Mouse (Mus musculus): ENCODE results near the gene Gm4767. TPM values are rescaled to one million over a fixed set of nuclear protein-coding genes. Genes with fewer than 3 reads are reported as not detected.
"Not testable (repeated sequence)": the region's sequence is repeated elsewhere in the genome, so short reads cannot be mapped to it uniquely, and the experiment has no call there.

The Gm4767 gene
- total RNA-seq (2021) = 1 to 10 TPM; 2.3 to 2.9 TPM

DNA sequence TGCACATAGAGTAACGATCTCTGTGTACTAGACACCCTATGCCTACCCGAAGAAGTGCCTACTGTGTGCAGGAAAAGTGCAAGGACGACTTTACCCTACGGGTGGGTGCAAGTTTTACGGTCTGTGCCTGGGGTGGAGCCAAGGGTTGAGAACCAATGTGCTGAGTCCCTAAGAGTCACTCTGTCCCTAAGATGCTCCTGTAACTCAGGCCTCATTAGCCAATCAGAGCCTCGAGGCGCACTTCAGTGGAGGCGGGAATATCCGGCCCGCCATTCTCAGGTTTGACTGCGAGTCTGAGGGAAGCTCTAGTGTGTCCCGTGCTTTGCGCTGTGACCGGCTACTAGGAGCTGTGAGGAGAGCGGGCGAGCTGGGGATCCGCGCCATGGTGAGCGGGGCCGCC lies at the start of gene Gm4767:
TSS of gene Gm4767 (plus strand) at position 288 of the 400 bp plus-strand sequence.
- DNase-seq (ENCODE audit: low spot score in 2 of 2) = peak; percentile 1 to 4
- intact Hi-C loops (cut with DNase I) = not testable (repeated sequence)

- DNase-seq (ENCODE audit: low spot score in 2 of 2); intact Hi-C loops (cut with DNase I): not testable (repeated sequence)
Measured at GRCm38 (mm10) chr10:81770506-81771403, 41.2 kb upstream of the Gm4767 start, which contains the start of gene Gm3055. TSS of gene Gm3055 (minus strand) at chr10:81771161.

GRCm38 (mm10) chr10:81771404-81771777 lies 40.6 kb upstream of the Gm4767 start:
- intact Hi-C loops (cut with DNase I); DNase-seq (ENCODE audit: low spot score in 2 of 2): not testable (repeated sequence)

DNA sequence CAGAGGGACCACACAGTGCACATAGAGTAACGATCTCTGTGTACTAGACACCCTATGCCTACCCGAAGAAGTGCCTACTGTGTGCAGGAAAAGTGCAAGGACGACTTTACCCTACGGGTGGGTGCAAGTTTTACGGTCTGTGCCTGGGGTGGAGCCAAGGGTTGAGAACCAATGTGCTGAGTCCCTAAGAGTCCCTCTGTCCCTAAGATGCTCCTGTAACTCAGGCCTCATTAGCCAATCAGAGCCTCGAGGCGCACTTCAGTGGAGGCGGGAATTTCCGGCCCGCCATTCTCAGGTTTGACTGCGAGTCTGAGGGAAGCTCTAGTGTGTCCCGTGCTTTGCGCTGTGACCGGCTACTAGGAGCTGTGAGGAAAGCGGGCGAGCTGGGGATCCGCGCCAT lies 34.2 kb downstream of the Gm4767 start:
- intact Hi-C loops (cut with DNase I); DNase-seq (ENCODE audit: low spot score in 2 of 2): not testable (repeated sequence)

DNA sequence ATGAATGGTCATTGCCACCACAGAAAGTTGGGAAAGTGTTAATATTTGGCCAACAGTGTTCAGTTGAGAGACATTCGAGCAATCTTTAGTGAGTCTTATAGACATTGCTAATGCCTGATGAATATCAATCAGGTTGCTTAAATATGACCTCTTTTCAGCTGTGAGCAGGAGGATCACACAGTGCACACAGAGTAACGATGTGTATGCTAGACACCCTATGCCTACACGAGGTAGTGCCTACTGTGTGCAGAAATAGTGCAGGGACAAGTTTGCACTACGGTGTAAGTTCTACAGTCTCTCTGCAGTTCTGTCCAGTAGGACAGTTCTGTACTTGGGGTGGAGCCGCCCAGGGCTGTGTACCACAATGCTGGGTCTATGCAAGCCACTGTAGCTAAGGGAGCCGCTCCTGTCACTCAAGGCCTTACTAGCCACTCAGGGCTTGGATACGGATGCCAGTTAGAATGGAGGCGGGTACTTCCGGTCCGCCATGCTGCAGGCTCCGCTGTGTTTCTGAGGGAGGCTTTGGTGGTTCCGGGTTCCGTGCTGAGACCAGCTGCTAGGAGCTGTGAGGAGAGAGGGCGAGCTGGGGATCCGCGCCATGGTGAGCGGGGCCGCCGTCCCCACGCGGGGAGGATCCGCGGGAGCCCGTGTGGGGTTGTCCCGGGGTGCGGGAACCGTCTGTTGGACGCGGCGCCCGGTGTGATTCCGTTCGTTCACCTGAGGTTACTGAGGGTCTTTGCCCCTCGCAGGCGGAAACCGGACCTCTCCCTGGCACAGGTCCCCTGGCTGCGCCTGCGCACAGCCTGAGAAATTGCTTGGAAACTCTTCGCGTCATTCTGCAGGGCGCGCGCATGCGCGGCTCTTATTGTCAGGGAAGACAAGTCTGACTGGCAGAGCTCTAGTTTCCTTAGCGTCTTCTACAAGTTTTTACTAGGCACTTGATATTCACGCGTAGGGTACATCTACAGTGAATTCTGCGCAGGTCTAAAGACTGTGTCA lies 51.7 kb downstream of the Gm4767 start, which contains the start of gene Gm32687:
TSS of gene Gm32687 (plus strand) at position 526 of the 999 bp plus-strand sequence.
- peak; percentile 1 to 2 for DNase-seq (ENCODE audit: low spot score in 2 of 2)
- intact Hi-C loops (cut with DNase I) = not testable (repeated sequence)

Other genes with a start within 250 kb of the Gm4767 start
- 10 to 100 TPM; 28.8 to 30.3 TPM for gene Tle2, start 237.6 kb upstream of the Gm4767 start, total RNA-seq (2021)
- gene Tle6, start 211.1 kb upstream of the Gm4767 start, total RNA-seq (2021) = 1 to 10 TPM; 4.2 to 5.8 TPM
- gene BC025920, start 205.9 kb upstream of the Gm4767 start, total RNA-seq (2021) = 1 to 10 TPM; 3.1 to 3.8 TPM
- gene Sirt6, start 184.4 kb upstream of the Gm4767 start, total RNA-seq (2021) = 10 to 100 TPM; 22.1 to 25.3 TPM
- 10 to 100 TPM; 35.9 to 36.7 TPM for gene Ankrd24, start 183.6 kb upstream of the Gm4767 start, total RNA-seq (2021)
- gene Gm10778, start 163.1 kb upstream of the Gm4767 start, total RNA-seq (2021) = 1 to 10 TPM; 4.6 to 4.8 TPM
- 1 to 10 TPM; 7.2 to 8.3 TPM for gene Zfp433, start 107.4 kb upstream of the Gm4767 start, total RNA-seq (2021)
- 1 to 10 TPM; 8.5 to 9.1 TPM for gene Gm3055, start 41.0 kb upstream of the Gm4767 start, total RNA-seq (2021)
- gene Gm32687, start 51.7 kb downstream of the Gm4767 start, total RNA-seq (2021) = 1 to 10 TPM; 3.6 to 3.7 TPM
- 1 to 10 TPM; 4.4 to 4.5 TPM for gene Zfp781, start 118.3 kb downstream of the Gm4767 start, total RNA-seq (2021)
- 10 to 100 TPM; 10.4 to 10.6 TPM for gene Zfp873, start 235.9 kb downstream of the Gm4767 start, total RNA-seq (2021)

All from left cerebral cortex, postnatal 25 days (tissue).